Mouse (Mus musculus) neural tube, embryonic 14.5 days (tissue): ENCODE data around the gene Cma1. TPM values are rescaled to one million over a fixed set of nuclear protein-coding genes. Genes with fewer than 3 reads are reported as not detected.
"Not testable (repeated sequence)": the region's sequence is repeated elsewhere in the genome, so short reads cannot be mapped to it uniquely, and the experiment has no call there.

Experiments
- ATAC-seq: fragments of 200-750 bp; cut with Nextera tagmentation; 2 replicates; pipeline ENCODE4 v1.8.0; 2017; ENCODE audit warnings: low read depth, mild to moderate bottlenecking, moderate TSS enrichment, moderate library complexity
- H3K27ac ChIP-seq: fragments of 300-500 bp; sonication (generic); 2 replicates; pipeline ENCODE4 v1.5.1; 2014; ENCODE audit warnings: low read depth, mild to moderate bottlenecking, control low read depth, low read length, moderate library complexity, mixed read lengths
- H3K27me3 ChIP-seq: fragments of 300-500 bp; sonication (generic); 2 replicates; pipeline ENCODE4 v1.6.1; 2014; ENCODE audit warnings: low read length; ENCODE audit not compliant: control insufficient read depth, insufficient read depth
- H3K36me3 ChIP-seq: fragments of 300-500 bp; sonication (generic); 2 replicates; pipeline ENCODE4 v1.6.1; 2014; ENCODE audit warnings: low read length, mixed read lengths; ENCODE audit not compliant: control insufficient read depth, insufficient read depth
- H3K4me1 ChIP-seq: fragments of 300-500 bp; sonication (generic); 2 replicates; pipeline ENCODE4 v1.6.1; 2014; ENCODE audit warnings: low read length; ENCODE audit not compliant: control insufficient read depth, insufficient read depth
- H3K4me2 ChIP-seq: fragments of 300-500 bp; sonication (generic); 2 replicates; pipeline ENCODE4 v1.6.1; 2014; ENCODE audit warnings: mild to moderate bottlenecking, low read depth, low read length, control low read depth
- H3K4me3 ChIP-seq: fragments of 300-500 bp; sonication (generic); 2 replicates; pipeline ENCODE4 v1.5.1; 2014; ENCODE audit warnings: low read depth, low read length, control low read depth, mixed read lengths
- H3K9ac ChIP-seq: fragments of 300-500 bp; sonication (generic); replicated peaks from 2 replicates; pipeline ENCODE4 v1.6.1; 2014; ENCODE audit warnings: low read depth, mild to moderate bottlenecking, control low read depth, low read length, mixed read lengths
- H3K9me3 ChIP-seq: fragments of 300-500 bp; sonication (generic); 2 replicates; pipeline ENCODE4 v1.6.1; 2016; ENCODE audit warnings: low read length; ENCODE audit not compliant: control insufficient read depth
- WGBS: fragments of 180-500 bp; shearing (Covaris S2); extraction: QIAGEN DNeasy Blood & Tissue Kit; methylation state at CpG from one replicate; pipeline ENCODE4 v1.1.7; 2014; 5-methylcytosine and 5-hydroxymethylcytosine counted together
- polyA plus RNA-seq: library from polyadenylated mRNA; unstranded; fragments of >200 nt; fragmentation: Nextera tagmentation; extraction: Ambion mirVana; gene quantifications from 2 replicates; pipeline ENCODE4 v1.2.1, GENCODE M21; 2014

Cma1 gene
- polyA plus RNA-seq, result not detected in 2 replicates

DNA sequence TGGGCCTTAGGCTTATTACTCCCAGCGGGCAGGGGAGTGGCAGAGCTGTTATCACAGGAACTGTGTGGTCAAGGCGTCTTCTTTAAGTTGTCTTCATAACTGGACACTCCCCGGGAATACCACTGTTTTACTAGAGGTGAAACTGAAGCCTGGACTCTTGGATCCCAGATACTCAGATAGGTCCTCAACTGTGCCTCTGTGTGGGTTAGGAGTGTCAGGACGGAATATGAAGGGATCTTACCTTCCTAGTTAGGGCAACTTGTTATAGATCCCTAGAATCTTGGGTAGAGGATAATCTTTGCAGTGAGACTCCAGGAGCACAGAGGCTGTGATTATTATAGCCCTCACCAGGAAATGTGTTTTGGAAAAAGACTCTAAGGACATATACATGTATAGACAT, at the start of gene Cma1:
Gene Cma1 (minus strand): TSS at position 101 of the 400 bp plus-strand sequence.
- Histone ChIP-seq H3K4me1 (no peaks in the 10 kb centered on the region), H3K4me3 (no peak within 1 kb of the TSS), H3K4me2 (no peak within 1 kb of the TSS), H3K36me3 (no peaks in the 10 kb centered on the region), H3K27me3 (no peaks in the 10 kb centered on the region), H3K9me3 (no peaks in the 10 kb centered on the region), H3K9ac (no peak within 1 kb of the TSS), H3K27ac (no peak within 1 kb of the TSS)
- ATAC-seq, result no peak
- 87% methylated on average over 4 of the region's 4 CpGs for WGBS

DNA sequence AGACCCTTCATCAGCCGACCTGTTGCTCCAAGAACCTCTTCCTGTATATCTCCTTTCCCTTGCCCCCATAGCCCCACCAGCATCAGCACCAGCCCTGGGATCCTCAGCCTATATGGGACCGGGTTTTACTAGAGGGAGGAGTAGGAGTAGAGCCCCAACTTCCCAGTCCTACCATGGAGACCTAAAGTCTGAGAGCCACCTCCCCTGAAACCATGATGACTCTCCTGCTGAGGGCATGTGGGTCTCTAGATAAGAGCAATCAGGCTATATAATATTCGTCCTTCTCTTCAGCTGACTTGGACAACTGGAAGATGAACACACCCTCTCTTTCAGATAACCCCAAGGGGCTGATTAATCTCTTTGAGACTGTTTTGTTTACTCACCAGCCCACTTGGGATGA, 43.0 kb upstream of the Cma1 start:
- H3K27ac ChIP-seq, H3K9ac ChIP-seq, H3K9me3 ChIP-seq, H3K4me2 ChIP-seq, H3K4me1 ChIP-seq, H3K27me3 ChIP-seq, H3K36me3 ChIP-seq, ATAC-seq, H3K4me3 ChIP-seq: not testable (repeated sequence)
- WGBS, result 82% methylated on average over 1 of the region's 3 CpGs

DNA sequence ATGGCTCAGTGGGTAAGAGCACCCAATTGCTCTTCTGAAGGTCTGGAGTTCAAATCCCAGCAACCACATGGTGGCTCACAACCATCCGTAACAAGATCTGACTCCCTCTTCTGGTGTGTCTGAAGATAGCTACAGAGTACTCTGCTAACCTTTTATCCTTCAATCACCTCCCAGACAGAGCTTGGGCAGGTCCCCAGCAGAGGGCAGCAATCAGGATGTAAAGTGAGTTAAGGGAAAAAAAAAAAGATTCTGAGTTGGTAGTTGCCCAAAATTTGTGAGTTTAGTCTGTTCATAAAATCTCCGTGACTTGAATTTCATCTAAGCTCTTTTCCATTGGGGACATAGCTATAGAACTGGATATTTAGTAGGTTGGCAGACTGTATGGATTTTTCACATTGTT, 19.4 kb upstream of the Cma1 start:
- not testable (repeated sequence) for ATAC-seq, H3K4me1 ChIP-seq, H3K27me3 ChIP-seq, H3K4me2 ChIP-seq, H3K27ac ChIP-seq, H3K9ac ChIP-seq, H3K36me3 ChIP-seq, H3K4me3 ChIP-seq, H3K9me3 ChIP-seq
- 45% methylated on average over 2 of the region's 2 CpGs for WGBS

DNA sequence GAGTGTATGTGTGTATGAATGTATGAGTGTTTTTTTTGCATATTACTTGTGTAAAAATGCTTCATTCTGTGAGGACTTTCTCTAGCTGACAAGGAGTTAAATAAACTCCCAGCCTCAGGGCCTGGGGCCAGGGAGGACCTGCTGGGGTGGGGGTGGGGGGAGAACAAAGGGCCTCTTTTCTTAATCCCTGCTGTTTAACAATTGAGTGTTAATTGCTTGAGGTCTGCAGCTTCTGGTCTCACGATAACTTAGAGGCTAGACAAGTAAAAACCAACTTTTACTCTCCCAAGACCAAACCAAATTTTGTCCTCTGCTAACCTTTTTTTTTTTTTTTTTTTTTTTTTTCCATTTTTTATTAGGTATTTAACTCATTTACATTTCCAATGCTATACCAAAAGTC, 18.8 kb upstream of the Cma1 start:
- H3K27me3 ChIP-seq, result no peaks in the 10 kb centered on the region
- H3K9me3 ChIP-seq, result no peaks in the 10 kb centered on the region
- H3K9ac ChIP-seq, result no peak overlapping the region
- H3K36me3 ChIP-seq, result no peaks in the 10 kb centered on the region
- H3K4me1 ChIP-seq, result no peaks in the 10 kb centered on the region
- no peak overlapping the region for H3K4me3 ChIP-seq
- 11% methylated on average over 1 of the region's 1 CpGs for WGBS
- no peak overlapping the region for H3K4me2 ChIP-seq
- no peak for ATAC-seq
- H3K27ac ChIP-seq, result no peak overlapping the region

DNA sequence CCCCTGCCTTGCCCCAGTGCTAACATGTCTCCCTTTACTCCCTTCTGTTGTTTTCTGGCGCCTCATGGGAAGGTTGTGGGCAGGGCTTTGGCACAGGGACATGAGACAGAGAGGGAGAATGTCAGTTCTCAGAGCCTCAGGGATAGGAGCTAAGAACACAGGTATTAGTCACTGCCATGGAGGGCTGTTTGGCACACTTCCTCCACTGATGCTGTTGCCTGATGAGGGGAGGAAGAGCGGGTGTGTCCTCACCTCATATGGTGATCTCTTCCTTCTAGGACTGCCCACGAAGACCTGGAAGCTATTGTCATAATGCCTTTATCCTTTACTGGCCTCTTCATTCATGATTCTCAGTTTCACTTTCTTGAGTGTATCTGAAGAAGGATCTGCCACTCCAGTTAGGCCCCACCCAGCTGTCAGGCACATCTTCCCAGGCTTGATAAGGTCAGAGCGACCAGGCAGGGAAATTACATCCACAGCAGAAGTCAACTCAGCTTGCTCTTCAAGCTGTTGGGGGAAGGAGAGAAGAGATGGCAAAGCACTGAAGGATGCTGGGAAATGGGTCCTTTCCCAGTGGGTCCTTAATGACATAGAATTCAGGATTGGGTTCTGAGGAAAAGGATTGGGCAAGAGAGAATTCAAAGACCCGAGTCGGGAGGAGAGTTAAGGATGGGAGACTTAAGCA, 6.0 kb upstream of the Cma1 start, which contains the start of gene Cma2:
Gene Cma2 (plus strand): TSS at position 635 of the 685 bp plus-strand sequence.
- 82% methylated on average over 6 of the region's 6 CpGs for WGBS
- Histone ChIP-seq H3K4me1 (no peaks in the 10 kb centered on the region), H3K4me2 (no peak within 1 kb of the TSS), H3K27me3 (no peaks in the 10 kb centered on the region), H3K4me3 (no peak within 1 kb of the TSS), H3K9ac (no peak within 1 kb of the TSS), H3K9me3 (no peaks in the 10 kb centered on the region), H3K27ac (no peak within 1 kb of the TSS), H3K36me3 (no peaks in the 10 kb centered on the region)
- no peak for ATAC-seq

DNA sequence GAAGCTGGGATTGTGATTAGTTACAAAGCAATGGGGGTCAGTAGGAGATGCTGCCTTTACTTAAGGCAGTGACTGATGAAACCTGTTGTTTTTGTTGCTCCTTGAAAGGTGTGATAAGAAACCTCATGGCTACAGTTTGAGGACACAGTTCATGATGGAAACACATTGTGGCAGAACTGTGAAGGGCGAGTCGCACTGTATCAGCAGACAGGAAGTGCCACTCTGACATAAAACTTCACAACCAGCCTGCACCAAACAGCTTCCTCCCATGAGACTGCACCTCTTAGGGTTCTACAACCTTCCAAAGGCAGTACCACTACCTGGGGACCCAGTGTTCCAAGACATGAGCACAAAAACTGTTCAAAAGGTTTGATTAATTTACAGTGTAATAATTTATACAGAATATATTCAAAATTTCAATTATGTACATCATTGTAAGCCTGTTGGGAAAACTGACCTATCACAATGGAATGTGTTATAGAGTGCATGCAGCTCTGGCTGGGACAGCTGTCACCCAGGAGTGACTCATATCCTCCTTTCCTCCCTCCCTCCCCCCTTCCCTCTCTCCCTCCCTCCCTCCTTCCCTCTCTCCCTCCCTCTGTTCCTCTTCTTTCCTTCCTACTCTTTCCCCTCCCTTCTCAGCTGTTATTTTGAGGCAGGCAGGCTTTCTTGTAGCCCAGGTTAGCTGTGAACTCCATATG, 1.9 kb upstream of the Cma1 start:
- H3K27me3 ChIP-seq, result no peaks in the 10 kb centered on the region
- H3K4me3 ChIP-seq, result no peak overlapping the region
- H3K4me1 ChIP-seq, result no peaks in the 10 kb centered on the region
- WGBS, result 91% methylated on average over 2 of the region's 2 CpGs
- no peaks in the 10 kb centered on the region for H3K9me3 ChIP-seq
- no peak overlapping the region for H3K9ac ChIP-seq
- no peak overlapping the region for H3K27ac ChIP-seq
- H3K4me2 ChIP-seq, result no peak overlapping the region
- no peaks in the 10 kb centered on the region for H3K36me3 ChIP-seq
- no peak for ATAC-seq

- Histone ChIP-seq H3K27me3 (no peaks in the 10 kb centered on the region), H3K9me3 (no peaks in the 10 kb centered on the region), H3K9ac (no peak overlapping the region), H3K4me3 (no peak overlapping the region), H3K4me1 (no peaks in the 10 kb centered on the region), H3K36me3 (no peaks in the 10 kb centered on the region), H3K4me2 (no peak overlapping the region), H3K27ac (no peak overlapping the region)
- ATAC-seq, result no peak
- WGBS, result 85% methylated on average over 11 of the region's 11 CpGs
Measured at GRCm38 (mm10) chr14:55943601-55944000, 874 bp downstream of the Cma1 start.

- no peak overlapping the region for H3K4me3 ChIP-seq
- H3K9ac ChIP-seq, result no peak overlapping the region
- ATAC-seq, result no peak
- H3K27me3 ChIP-seq, result no peaks in the 10 kb centered on the region
- 47% methylated on average over 7 of the region's 7 CpGs for WGBS
- no peak overlapping the region for H3K27ac ChIP-seq
- H3K36me3 ChIP-seq, result no peaks in the 10 kb centered on the region
- no peak overlapping the region for H3K4me2 ChIP-seq
- no peaks in the 10 kb centered on the region for H3K9me3 ChIP-seq
- no peaks in the 10 kb centered on the region for H3K4me1 ChIP-seq
Measured at GRCm38 (mm10) chr14:55940070-55940800, 4.2 kb downstream of the Cma1 start.

GRCm38 (mm10) chr14:55933586-55933985, 10.9 kb downstream of the Cma1 start:
- no peaks in the 10 kb centered on the region for H3K36me3 ChIP-seq
- 53% methylated on average over 7 of the region's 7 CpGs for WGBS
- no peak overlapping the region for H3K9ac ChIP-seq
- H3K27me3 ChIP-seq, result no peaks in the 10 kb centered on the region
- H3K9me3 ChIP-seq, result no peaks in the 10 kb centered on the region
- no peak overlapping the region for H3K27ac ChIP-seq
- H3K4me2 ChIP-seq, result no peak overlapping the region
- no peak for ATAC-seq
- no peak overlapping the region for H3K4me3 ChIP-seq
- H3K4me1 ChIP-seq, result no peaks in the 10 kb centered on the region
